Mouse (Mus musculus) liver, postnatal 0 days (tissue): ENCODE measurements around the gene Slc38a8.

ENCODE experiments used
- CTCF ChIP-seq: sonication (generic); IDR thresholded peaks from 2 replicates; pipeline ENCODE4 v1.5.1; 2016; ENCODE audit warnings: antibody characterized with exemption, low read depth
- EP300 ChIP-seq: IDR thresholded peaks from 2 replicates; pipeline ENCODE4 v1.6.1; 2016; ENCODE audit warnings: antibody characterized with exemption, low read depth, mild to moderate bottlenecking

DNA sequence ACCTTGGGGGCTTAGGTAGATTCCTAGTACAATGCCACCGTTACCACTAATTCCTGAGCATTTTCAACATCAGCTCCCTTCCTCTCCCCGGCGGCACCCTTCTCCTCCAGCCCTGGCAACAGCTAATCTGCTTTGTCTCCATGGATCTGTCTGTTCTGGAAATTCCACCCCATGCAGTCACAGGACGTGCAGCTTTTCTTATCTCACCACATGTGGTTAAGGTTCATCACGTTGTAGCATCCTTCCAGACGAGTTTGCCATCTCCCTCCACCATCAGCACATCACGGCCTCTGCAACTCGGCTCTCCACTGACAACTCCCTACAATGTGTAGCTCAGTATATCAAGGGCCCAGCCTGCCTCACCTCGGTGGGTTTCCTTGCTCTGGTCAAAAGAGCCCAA is 4.0 kb upstream of the Slc38a8 start:
- TF ChIP-seq CTCF (no peak), EP300 (no peak)
